Mouse (Mus musculus): ENCODE results near the gene G3bp1. TPM values are rescaled to one million over a fixed set of nuclear protein-coding genes. Genes with fewer than 3 reads are reported as not detected.

The G3bp1 gene
- polyA plus RNA-seq (2015; fragmentation: Nextera tagmentation; extraction: Ambion mirVana) = 94.4 and 105 TPM in 2 replicates

GRCm38 (mm10) chr11:55469048-55469843, at the start of gene G3bp1:
G3bp1 (plus strand) TSS chr11:55469685.
- peak within 1 kb of the TSS; percentile 94 for H3K27ac ChIP-seq
- peak; percentile 97 for ATAC-seq (replicated peaks; ENCODE audit: insufficient number of reproducible peaks, insufficient read depth, low FRiP score, low read depth)
- peak within 1 kb of the TSS; percentile 99 for H3K9ac ChIP-seq
- H3K4me3 ChIP-seq = peak within 1 kb of the TSS; percentile 99
- H3K27me3 ChIP-seq = no peaks in the 10 kb centered on the region
- H3K36me3 ChIP-seq = no peaks in the 10 kb centered on the region
- H3K9me3 ChIP-seq (replicated peaks) = no peaks in the 10 kb centered on the region
- H3K4me2 ChIP-seq = peak within 1 kb of the TSS; percentile 90
- peaks cover 35% of the 10 kb centered on the region for H3K4me1 ChIP-seq (replicated peaks)
- WGBS = under 1% methylated on average over 57 of the region's 57 CpGs

- no peak within 1 kb of the TSS for H3K9ac ChIP-seq
Observed at GRCm38 (mm10) chr11:55422978-55423377, 46.5 kb upstream of the G3bp1 start, which contains the start of gene Sparc. Sparc (minus strand) TSS chr11:55423183.

GRCm38 (mm10) chr11:55423756-55424155, 45.7 kb upstream of the G3bp1 start:
- no peak overlapping the region for H3K9ac ChIP-seq
- no peaks in the 10 kb centered on the region for H3K27me3 ChIP-seq
- no peak overlapping the region for H3K4me3 ChIP-seq
- H3K4me1 ChIP-seq (replicated peaks) = peaks cover 52% of the 10 kb centered on the region
- no peaks in the 10 kb centered on the region for H3K9me3 ChIP-seq (replicated peaks)
- no peaks in the 10 kb centered on the region for H3K36me3 ChIP-seq
- H3K4me2 ChIP-seq = no peak overlapping the region
- no peak for ATAC-seq (replicated peaks; ENCODE audit: insufficient number of reproducible peaks, insufficient read depth, low FRiP score, low read depth)
- WGBS = 18% methylated on average over 4 of the region's 4 CpGs
- peak overlapping the region; percentile 77 for H3K27ac ChIP-seq

More at GRCm38 (mm10) chr11:55422978-55423377, 46.5 kb upstream of the G3bp1 start, which contains the start of gene Sparc:
- Histone ChIP-seq H3K9me3 (replicated peaks) (no peaks in the 10 kb centered on the region), H3K36me3 (no peaks in the 10 kb centered on the region), H3K4me2 (no peak within 1 kb of the TSS), H3K4me1 (replicated peaks) (peaks cover 44% of the 10 kb centered on the region), H3K4me3 (no peak within 1 kb of the TSS), H3K27ac (peak within 1 kb of the TSS; percentile 77), H3K27me3 (no peaks in the 10 kb centered on the region)
- WGBS = 88% methylated on average over 1 of the region's 1 CpGs
- no peak for ATAC-seq (replicated peaks; ENCODE audit: insufficient number of reproducible peaks, insufficient read depth, low FRiP score, low read depth)

GRCm38 (mm10) chr11:55424746-55425360, 44.6 kb upstream of the G3bp1 start:
- H3K4me1 ChIP-seq (replicated peaks) = peaks cover 53% of the 10 kb centered on the region
- WGBS = 80% methylated on average over 8 of the region's 8 CpGs
- no peak for ATAC-seq (replicated peaks; ENCODE audit: insufficient number of reproducible peaks, insufficient read depth, low FRiP score, low read depth)

GRCm38 (mm10) chr11:55428186-55429012, 41.1 kb upstream of the G3bp1 start:
- Histone ChIP-seq H3K4me3 (no peak overlapping the region), H3K9ac (no peak overlapping the region), H3K4me2 (no peak overlapping the region), H3K27ac (peak overlapping the region; percentile 84), H3K27me3 (no peaks in the 10 kb centered on the region), H3K9me3 (replicated peaks) (no peaks in the 10 kb centered on the region), H3K36me3 (no peaks in the 10 kb centered on the region), H3K4me1 (replicated peaks) (peaks cover 42% of the 10 kb centered on the region)
- ATAC-seq (replicated peaks; ENCODE audit: insufficient number of reproducible peaks, insufficient read depth, low FRiP score, low read depth) = peak; percentile 86
- WGBS = 22% methylated on average over 16 of the region's 16 CpGs

More at GRCm38 (mm10) chr11:55424746-55425360, 44.6 kb upstream of the G3bp1 start:
- Histone ChIP-seq H3K36me3 (no peaks in the 10 kb centered on the region), H3K27me3 (no peaks in the 10 kb centered on the region), H3K9me3 (replicated peaks) (no peaks in the 10 kb centered on the region), H3K4me3 (no peak overlapping the region), H3K9ac (no peak overlapping the region), H3K4me2 (no peak overlapping the region), H3K27ac (peak overlapping the region; percentile 27; the same call in 1 of the 2 replicates)

GRCm38 (mm10) chr11:55429973-55430372, 39.5 kb upstream of the G3bp1 start:
- no peaks in the 10 kb centered on the region for H3K27me3 ChIP-seq
- H3K4me1 ChIP-seq (replicated peaks) = peaks cover 27% of the 10 kb centered on the region
- no peak overlapping the region for H3K4me2 ChIP-seq
- ATAC-seq (replicated peaks; ENCODE audit: insufficient number of reproducible peaks, insufficient read depth, low FRiP score, low read depth) = no peak
- H3K9ac ChIP-seq = no peak overlapping the region
- no peak overlapping the region for H3K4me3 ChIP-seq
- H3K9me3 ChIP-seq (replicated peaks) = no peaks in the 10 kb centered on the region
- no peak overlapping the region for H3K27ac ChIP-seq
- 88% methylated on average over 2 of the region's 2 CpGs for WGBS
- H3K36me3 ChIP-seq = no peaks in the 10 kb centered on the region

GRCm38 (mm10) chr11:55432981-55433380, 36.5 kb upstream of the G3bp1 start:
- peak; percentile 80 for ATAC-seq (replicated peaks; ENCODE audit: insufficient number of reproducible peaks, insufficient read depth, low FRiP score, low read depth)
- H3K9ac ChIP-seq = no peak overlapping the region
- 2% methylated on average over 3 of the region's 3 CpGs for WGBS

GRCm38 (mm10) chr11:55436089-55436488, 33.4 kb upstream of the G3bp1 start:
- Histone ChIP-seq H3K4me1 (replicated peaks) (peaks cover 14% of the 10 kb centered on the region), H3K4me3 (no peak overlapping the region), H3K36me3 (no peaks in the 10 kb centered on the region), H3K4me2 (no peak overlapping the region), H3K9me3 (replicated peaks) (no peaks in the 10 kb centered on the region), H3K27me3 (no peaks in the 10 kb centered on the region), H3K27ac (no peak overlapping the region), H3K9ac (no peak overlapping the region)
- ATAC-seq (replicated peaks; ENCODE audit: insufficient number of reproducible peaks, insufficient read depth, low FRiP score, low read depth) = no peak
- 78% methylated on average over 6 of the region's 6 CpGs for WGBS

More at GRCm38 (mm10) chr11:55432981-55433380, 36.5 kb upstream of the G3bp1 start:
- Histone ChIP-seq H3K9me3 (replicated peaks) (no peaks in the 10 kb centered on the region), H3K27ac (peak overlapping the region; percentile 91), H3K4me1 (replicated peaks) (peaks cover 24% of the 10 kb centered on the region), H3K36me3 (no peaks in the 10 kb centered on the region), H3K27me3 (no peaks in the 10 kb centered on the region), H3K4me2 (0 out of 2 replicates have a peak overlapping the region, but pooled peaks have one; percentile 21), H3K4me3 (no peak overlapping the region)

GRCm38 (mm10) chr11:55438031-55438430, 31.5 kb upstream of the G3bp1 start:
- Histone ChIP-seq H3K4me1 (replicated peaks) (peaks cover 12% of the 10 kb centered on the region), H3K4me3 (no peak overlapping the region), H3K9ac (no peak overlapping the region), H3K4me2 (no peak overlapping the region), H3K9me3 (replicated peaks) (no peaks in the 10 kb centered on the region), H3K36me3 (no peaks in the 10 kb centered on the region), H3K27me3 (no peaks in the 10 kb centered on the region), H3K27ac (no peak overlapping the region)
- ATAC-seq (replicated peaks; ENCODE audit: insufficient number of reproducible peaks, insufficient read depth, low FRiP score, low read depth) = no peak
- WGBS = 34% methylated on average over 4 of the region's 4 CpGs

GRCm38 (mm10) chr11:55439718-55440117, 29.8 kb upstream of the G3bp1 start:
- H3K4me1 ChIP-seq (replicated peaks) = peaks cover 10% of the 10 kb centered on the region; the same call in 1 of the 2 replicates
- ATAC-seq (replicated peaks; ENCODE audit: insufficient number of reproducible peaks, insufficient read depth, low FRiP score, low read depth) = no peak
- 58% methylated on average over 5 of the region's 5 CpGs for WGBS
- no peaks in the 10 kb centered on the region for H3K36me3 ChIP-seq
- no peaks in the 10 kb centered on the region for H3K9me3 ChIP-seq (replicated peaks)
- no peaks in the 10 kb centered on the region for H3K27me3 ChIP-seq
- no peak overlapping the region for H3K9ac ChIP-seq
- H3K4me3 ChIP-seq = no peak overlapping the region
- H3K27ac ChIP-seq = no peak overlapping the region
- H3K4me2 ChIP-seq = no peak overlapping the region

GRCm38 (mm10) chr11:55444772-55445171, 24.7 kb upstream of the G3bp1 start:
- H3K4me1 ChIP-seq (replicated peaks) = peaks cover 7% of the 10 kb centered on the region; the same call in 1 of the 2 replicates
- 0% methylated on average over 1 of the region's 1 CpGs for WGBS
- H3K9ac ChIP-seq = no peak overlapping the region
- H3K4me2 ChIP-seq = no peak overlapping the region
- no peaks in the 10 kb centered on the region for H3K27me3 ChIP-seq
- no peak for ATAC-seq (replicated peaks; ENCODE audit: insufficient number of reproducible peaks, insufficient read depth, low FRiP score, low read depth)
- no peaks in the 10 kb centered on the region for H3K36me3 ChIP-seq
- peak overlapping the region; percentile 8 for H3K27ac ChIP-seq
- H3K9me3 ChIP-seq (replicated peaks) = no peaks in the 10 kb centered on the region
- H3K4me3 ChIP-seq = no peak overlapping the region

All from heart, embryonic 15.5 days (tissue).